9 mouse cellular contexts compared by ENCODE assay signal in genomic region chr1:60447067-60447466, GRCm38 (mm10). TPM values are rescaled to one million over a fixed set of nuclear protein-coding genes. Genes with fewer than 3 reads are reported as not detected.
A peak's percentile ranks its signal among the peaks of the same experiment; 100 is the strongest.
DNase-seq lines count a peak whose midpoint lies in the region; ATAC-seq and TF ChIP-seq lines count a peak whose summit lies in the region.
"Had no signal": no experiment of that assay in that cellular context is flagged by ENCODE, and none has a peak within 500 bp of the region (broad histone marks: within the 10 kb centered on the region; RNA-seq: fewer than 3 reads in every experiment).

No protein-coding gene starts in this region.

- no peaks in the 10 kb centered on the region for H3K27me3 ChIP-seq in forebrain, postnatal 0 days (ENCODE audit: insufficient read depth, low read length)
- no peaks in the 10 kb centered on the region for H3K27me3 ChIP-seq in forebrain, embryonic 12.5 days
- H3K27me3 ChIP-seq in megakaryocyte, embryonic 14.5 days (replicated peaks) = no peaks in the 10 kb centered on the region

- no peak overlapping the region for H3K9ac ChIP-seq in forebrain, postnatal 0 days
- H3K9ac ChIP-seq in forebrain, embryonic 12.5 days = no peak overlapping the region

- H3K4me3 ChIP-seq in forebrain, postnatal 0 days (ENCODE audit: low read depth, low read length) = no peak overlapping the region
- H3K4me3 ChIP-seq in forebrain, embryonic 12.5 days (replicated peaks) = no peak overlapping the region
- H3K4me3 ChIP-seq in megakaryocyte, embryonic 14.5 days (replicated peaks) = peak overlapping the region; percentile 72
- H3K4me3 ChIP-seq: forebrain, embryonic 10.5 days had no signal

- no peaks in the 10 kb centered on the region for H3K4me1 ChIP-seq in forebrain, postnatal 0 days (ENCODE audit: insufficient read depth)
- no peaks in the 10 kb centered on the region for H3K4me1 ChIP-seq in forebrain, embryonic 12.5 days
- H3K4me1 ChIP-seq in megakaryocyte, embryonic 14.5 days = peaks cover 13% of the 10 kb centered on the region
- H3K4me1 ChIP-seq: forebrain, embryonic 10.5 days had no signal

- DNase-seq in forebrain, postnatal 0 days = no peak
- DNase-seq in CD4-positive helper T cell, adult 2 months (ENCODE audit: low read depth, low spot score) = peak; percentile 69
- DNase-seq in c-Kit-positive CD71-positive TER-119-negative erythroid progenitor cells, embryonic 14.5 days (ENCODE audit: low read depth) = peak; percentile 40
- no peak for DNase-seq in MN1 (ENCODE audit: low spot score)
- no peak for DNase-seq in adrenal gland, adult 18-20 months (ENCODE audit: low spot score in 2 of 2)
- DNase-seq in adrenal gland, postnatal 14 days = no peak

- no peak for ATAC-seq in forebrain, postnatal 0 days
- ATAC-seq in forebrain, embryonic 12.5 days (ENCODE audit: low FRiP score) = no peak

- H3K27ac ChIP-seq in forebrain, postnatal 0 days (ENCODE audit: low read depth, low read length) = no peak overlapping the region
- no peak overlapping the region for H3K27ac ChIP-seq in forebrain, embryonic 12.5 days
- H3K27ac ChIP-seq: forebrain, embryonic 10.5 days had no signal

- no peaks in the 10 kb centered on the region for H3K9me3 ChIP-seq in forebrain, postnatal 0 days (ENCODE audit: low read length)
- no peaks in the 10 kb centered on the region for H3K9me3 ChIP-seq in forebrain, embryonic 12.5 days
- no peaks in the 10 kb centered on the region for H3K9me3 ChIP-seq in megakaryocyte, embryonic 14.5 days
- H3K9me3 ChIP-seq: forebrain, embryonic 10.5 days had no signal

- H3K4me2 ChIP-seq in forebrain, postnatal 0 days (ENCODE audit: low read depth) = no peak overlapping the region
- H3K4me2 ChIP-seq in forebrain, embryonic 12.5 days = no peak overlapping the region

- peaks cover 13% of the 10 kb centered on the region for H3K36me3 ChIP-seq in forebrain, postnatal 0 days (ENCODE audit: insufficient read depth)
- H3K36me3 ChIP-seq in forebrain, embryonic 12.5 days (replicated peaks) = peaks cover 16% of the 10 kb centered on the region
- peaks cover 45% of the 10 kb centered on the region for H3K36me3 ChIP-seq in megakaryocyte, embryonic 14.5 days (replicated peaks; ENCODE audit: low read length)

- 89% methylated on average over 12 of the region's 12 CpGs for WGBS in forebrain, postnatal 0 days
- WGBS in forebrain, embryonic 12.5 days = 88% methylated on average over 12 of the region's 12 CpGs

- TF ChIP-seq CTCF in forebrain, postnatal 0 days (IDR thresholded peaks at IDR 0.05; ENCODE audit: low read depth) = peak; percentile 34; the same call in 1 of the 2 replicates

RNA-seq across cellular contexts. Expression of gene Abi2, which starts 37.6 kb away (rescaled TPM):
- total RNA-seq in forebrain, postnatal 0 days (2014; rRNA removed) = 300 and 336 TPM in 2 replicates
- 99.5 and 116 TPM in 2 replicates for polyA plus RNA-seq in forebrain, postnatal 0 days (2015; fragmentation: Nextera tagmentation; extraction: Ambion mirVana)
- polyA plus RNA-seq in forebrain, embryonic 12.5 days (2016; fragmentation: Nextera tagmentation; extraction: Ambion mirVana) = 65.3 and 76.0 TPM in 2 replicates
- 1.7 and 11.2 TPM in 2 replicates for polyA plus RNA-seq in megakaryocyte, embryonic 14.5 days (2012; ENCODE audit: insufficient read depth, low replicate concordance)
- 10 to 100 TPM; 31.0 to 35.3 TPM for total RNA-seq in adrenal gland, adult 18-20 months (2021)
- 34.2 and 48.1 TPM in 2 replicates for total RNA-seq in adrenal gland, postnatal 14 days (2021)

Comparison
In these comparisons a context has a peak if more than half of its experiments do, and no peak if none do; other contexts are left out.
1. DNase-seq: peak in CD4-positive helper T cell, adult 2 months (single experiment) and c-Kit-positive CD71-positive TER-119-negative erythroid progenitor cells, embryonic 14.5 days (single experiment); none in forebrain, postnatal 0 days (single experiment), MN1 (single experiment), adrenal gland, adult 18-20 months (0 of 2) and adrenal gland, postnatal 14 days (single experiment).